Mouse (Mus musculus) urinary bladder, postnatal 25 days (tissue): ENCODE data around the gene Shank1.
A peak's percentile ranks its signal among the peaks of the same experiment; 100 is the strongest.

Experiments
- DNase-seq: peaks from one replicate; pipeline ENCODE4 v3.0.0; 2022; ENCODE audit warnings: low spot score

The Shank1 gene

GRCm38 (mm10) chr7:44373889-44374652 is 64.0 kb downstream of the Shank1 start:
- peak; percentile 67 for DNase-seq

DNA sequence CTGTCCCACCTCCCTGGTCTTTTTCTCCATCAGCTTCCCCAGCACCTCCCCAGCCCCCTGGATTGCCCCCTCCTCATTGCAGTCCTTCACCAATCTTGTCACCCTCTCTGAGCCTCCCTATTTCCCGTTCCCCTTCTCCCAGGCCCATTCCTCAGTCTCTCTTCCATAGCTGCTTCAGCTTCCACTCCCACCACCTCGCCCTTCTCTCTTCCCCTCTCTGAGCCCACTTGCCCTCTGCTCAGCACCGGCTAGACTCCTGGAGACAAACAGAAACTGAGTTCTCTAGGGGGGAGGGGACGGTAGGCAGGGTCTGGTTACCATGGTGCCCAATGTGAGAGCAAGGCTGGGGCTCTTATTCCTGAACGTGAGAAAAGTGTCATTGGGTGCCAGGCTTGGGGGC is 64.7 kb downstream of the Shank1 start:
- DNase-seq, result no peak

- no peak for DNase-seq
Observed at GRCm38 (mm10) chr7:44375207-44375606, 65.2 kb downstream of the Shank1 start.

- no peak for DNase-seq
Observed at GRCm38 (mm10) chr7:44375793-44376192, 65.7 kb downstream of the Shank1 start.

GRCm38 (mm10) chr7:44378290-44378689 is 68.2 kb downstream of the Shank1 start:
- no peak for DNase-seq

DNA sequence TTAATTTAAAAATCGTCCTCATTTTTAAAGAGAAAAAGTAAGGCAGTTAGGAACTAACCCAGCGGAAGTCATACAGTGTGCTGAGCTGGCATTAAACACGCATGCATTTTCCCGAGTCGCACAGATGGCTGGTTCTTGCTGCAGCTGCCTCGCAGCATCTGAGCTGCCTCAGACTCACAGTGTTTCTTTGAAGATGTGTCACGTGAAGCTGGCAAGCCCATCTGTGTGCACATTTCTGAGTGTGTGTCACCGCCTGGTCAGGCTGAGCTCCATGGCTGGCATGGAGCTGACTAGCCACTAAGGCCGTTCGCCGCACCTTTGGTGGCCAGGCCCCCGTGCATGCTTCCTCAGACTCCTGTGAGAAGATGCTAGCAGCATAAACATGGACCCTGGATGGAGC is 72.5 kb downstream of the Shank1 start:
- DNase-seq, result no peak

- DNase-seq, result peak; percentile 54
Observed at GRCm38 (mm10) chr7:44383980-44384715, 74.1 kb downstream of the Shank1 start, which contains the start of gene Syt3. Syt3 (plus strand) TSS chr7:44384102.

DNA sequence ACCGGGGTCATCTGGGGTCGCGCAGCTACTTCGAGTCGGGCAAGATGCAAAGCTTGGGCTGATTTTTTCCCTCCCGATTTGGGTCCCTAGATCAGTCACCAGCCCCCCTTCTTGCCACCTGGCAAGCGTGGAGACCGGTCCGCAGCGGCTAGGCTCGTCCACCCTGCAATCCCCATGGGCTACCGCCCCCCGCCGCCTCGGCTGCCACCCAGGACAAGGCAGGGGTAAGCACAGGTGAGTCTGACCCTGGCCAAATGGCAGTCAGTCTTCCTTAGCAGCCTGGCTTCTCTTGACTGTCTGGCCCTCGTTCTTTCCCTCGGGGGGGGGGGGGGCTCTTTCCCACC is 74.6 kb downstream of the Shank1 start:
- no peak for DNase-seq

DNA sequence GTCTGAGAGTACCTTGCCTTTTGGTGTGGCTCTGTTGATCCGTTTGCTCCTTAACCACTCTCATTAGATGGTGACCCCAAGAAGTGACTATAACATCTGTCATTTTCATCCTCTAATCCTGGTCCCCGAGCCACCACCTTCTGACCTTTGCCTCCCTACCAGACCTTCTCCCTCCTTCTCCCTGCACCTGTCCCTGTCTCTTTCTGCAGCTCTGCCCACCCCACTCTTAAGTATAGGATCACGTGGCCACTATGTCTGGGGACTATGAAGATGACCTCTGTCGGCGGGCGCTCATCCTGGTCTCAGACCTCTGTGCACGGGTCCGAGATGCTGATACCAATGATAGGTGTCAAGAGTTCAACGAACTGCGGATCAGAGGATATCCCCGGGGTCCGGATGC is 75.7 kb downstream of the Shank1 start, which contains the start of gene 1700008O03Rik:
Gene 1700008O03Rik, minus strand, starts transcription at position 101 of the 400 bp plus-strand sequence.
- no peak for DNase-seq

GRCm38 (mm10) chr7:44391831-44392230 is 81.8 kb downstream of the Shank1 start:
- DNase-seq, result no peak

- no peak for DNase-seq
Observed at GRCm38 (mm10) chr7:44392341-44392740, 82.3 kb downstream of the Shank1 start.

- no peak for DNase-seq
Observed at GRCm38 (mm10) chr7:44393284-44393683, 83.2 kb downstream of the Shank1 start.

- DNase-seq, result peak; percentile 26
Observed at GRCm38 (mm10) chr7:44398570-44398969, 88.5 kb downstream of the Shank1 start.

GRCm38 (mm10) chr7:44401673-44402072 is 91.6 kb downstream of the Shank1 start:
- no peak for DNase-seq

GRCm38 (mm10) chr7:44405346-44406014 is 95.4 kb downstream of the Shank1 start:
- peak; percentile 73 for DNase-seq

GRCm38 (mm10) chr7:44406015-44406355 is 95.9 kb downstream of the Shank1 start:
- DNase-seq, result no peak
